Mouse (Mus musculus) embryonic facial prominence, embryonic 13.5 days (tissue): Measurements from ENCODE around the gene Adamts1. TPM values are rescaled to one million over a fixed set of nuclear protein-coding genes. Genes with fewer than 3 reads are reported as not detected.
A peak's percentile ranks its signal among the peaks of the same experiment; 100 is the strongest.

Source experiments
- ATAC-seq: fragments of 200-750 bp; cut with Nextera tagmentation; 2 replicates; pipeline ENCODE4 v1.8.0; 2017; ENCODE audit warnings: low read depth; ENCODE audit not compliant: insufficient number of reproducible peaks, insufficient read depth, low FRiP score, low TSS enrichment
- H3K27ac ChIP-seq: fragments of 300-500 bp; sonication (generic); 2 replicates; pipeline ENCODE4 v1.5.1; 2015; ENCODE audit warnings: moderate library complexity, mild to moderate bottlenecking, inconsistent platforms
- H3K27me3 ChIP-seq: fragments of 300-500 bp; sonication (generic); 2 replicates; pipeline ENCODE4 v1.6.1; 2015; ENCODE audit warnings: mild to moderate bottlenecking, inconsistent platforms
- H3K36me3 ChIP-seq: fragments of 300-500 bp; sonication (generic); 2 replicates; pipeline ENCODE4 v1.6.1; 2015; ENCODE audit warnings: mild to moderate bottlenecking, inconsistent platforms
- H3K4me1 ChIP-seq: fragments of 300-500 bp; sonication (generic); 2 replicates; pipeline ENCODE4 v1.6.1; 2015; ENCODE audit warnings: inconsistent platforms
- H3K4me2 ChIP-seq: fragments of 300-500 bp; sonication (generic); 2 replicates; pipeline ENCODE4 v1.6.1; 2015; ENCODE audit warnings: moderate library complexity, mild to moderate bottlenecking, inconsistent platforms
- H3K4me3 ChIP-seq: fragments of 300-500 bp; sonication (generic); 2 replicates; pipeline ENCODE4 v1.5.1; 2015; ENCODE audit warnings: mild to moderate bottlenecking, inconsistent platforms
- H3K9ac ChIP-seq: fragments of 300-500 bp; sonication (generic); 2 replicates; pipeline ENCODE4 v1.6.1; 2015; ENCODE audit warnings: mild to moderate bottlenecking, inconsistent platforms
- H3K9me3 ChIP-seq: fragments of 300-500 bp; sonication (generic); 2 replicates; pipeline ENCODE4 v1.6.1; 2016; ENCODE audit warnings: inconsistent platforms
- WGBS: fragments of 180-500 bp; shearing (Covaris S2); methylation state at CpG from one replicate; pipeline ENCODE4 v1.1.7; 2015; ENCODE audit warnings: mixed read lengths; 5-methylcytosine and 5-hydroxymethylcytosine counted together
- polyA plus RNA-seq: library from polyadenylated mRNA; unstranded; fragments of >200 nt; fragmentation: Nextera tagmentation; extraction: Ambion mirVana; gene quantifications from 2 replicates; pipeline ENCODE4 v1.2.1, GENCODE M21; 2015

The Adamts1 gene
- polyA plus RNA-seq, 1 experiment from 2014 or later: 32.0 TPM

DNA sequence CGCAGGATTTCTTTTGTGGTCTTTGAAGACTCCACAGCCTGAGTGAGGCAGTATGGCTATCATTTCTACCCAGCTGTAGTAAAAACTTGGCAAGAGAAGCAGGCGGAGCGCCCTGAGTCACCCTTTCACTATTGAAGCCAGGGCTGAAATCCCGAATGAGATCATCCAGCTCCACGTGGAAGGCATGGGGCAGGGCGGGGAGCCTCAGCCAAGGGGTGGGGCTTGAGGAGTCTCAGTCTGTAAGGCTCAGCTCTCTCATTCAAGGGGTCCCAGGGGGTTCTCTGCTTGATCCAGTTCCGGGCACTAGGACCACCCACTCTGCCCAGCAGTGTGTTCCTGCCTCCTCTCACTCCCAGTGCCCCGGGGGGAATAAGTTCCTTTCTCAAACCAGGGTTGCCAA lies 2.2 kb downstream of the Adamts1 start:
- Histone ChIP-seq H3K4me3 (peak overlapping the region; percentile 81), H3K4me1 (peaks cover 21% of the 10 kb centered on the region), H3K36me3 (peaks cover 40% of the 10 kb centered on the region), H3K9ac (peak overlapping the region; percentile 92), H3K9me3 (no peaks in the 10 kb centered on the region), H3K4me2 (peak overlapping the region; percentile 90), H3K27me3 (no peaks in the 10 kb centered on the region), H3K27ac (peak overlapping the region; percentile 94)
- 4% methylated on average over 8 of the region's 8 CpGs for whole genome bisulfite sequencing
- ATAC-seq: peak; percentile 82

DNA sequence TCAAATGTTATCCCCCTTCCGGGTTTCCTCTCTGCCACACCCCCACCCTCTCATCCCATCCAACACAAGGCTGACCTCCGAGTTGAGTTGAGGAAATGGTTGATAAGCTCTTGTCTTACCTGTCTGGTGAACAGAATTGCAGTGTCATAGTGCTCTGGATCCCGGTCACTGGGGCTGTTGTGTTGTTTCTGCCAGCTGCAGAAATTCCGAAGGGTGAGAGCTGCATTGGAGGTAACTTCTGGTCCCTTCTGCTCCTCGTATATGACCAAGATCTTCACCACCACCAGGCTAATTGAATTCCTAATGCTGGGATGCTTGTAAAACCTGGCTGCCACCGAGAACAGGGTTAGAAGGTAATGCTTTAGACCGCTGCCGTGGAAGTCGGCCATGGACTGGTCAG lies 2.9 kb downstream of the Adamts1 start:
- Histone ChIP-seq H3K36me3 (peaks cover 47% of the 10 kb centered on the region), H3K9ac (peak overlapping the region; percentile 38; the same call in 1 of the 2 replicates), H3K9me3 (no peaks in the 10 kb centered on the region)

DNA sequence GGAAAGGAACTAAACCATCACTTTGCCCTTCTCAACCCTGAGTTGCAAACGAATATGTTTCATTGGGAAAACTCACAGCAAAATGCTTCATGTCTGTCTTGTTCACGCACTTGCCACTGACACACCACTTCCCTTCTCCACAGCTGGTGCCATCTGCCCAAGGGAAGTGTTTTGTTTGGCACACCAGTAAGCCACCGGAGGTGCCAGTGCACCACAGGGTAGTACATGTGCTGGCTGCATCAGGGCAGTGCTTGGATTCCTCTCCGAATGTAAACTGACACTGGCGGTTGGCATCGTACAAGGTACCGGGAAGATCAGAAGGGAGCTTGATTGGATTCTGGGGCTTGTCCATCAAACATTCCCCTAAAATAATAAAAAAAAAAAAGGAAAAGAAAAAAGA lies 4.6 kb downstream of the Adamts1 start:
- H3K9ac ChIP-seq: no peak overlapping the region
- no peaks in the 10 kb centered on the region for H3K27me3 ChIP-seq
- WGBS: 91% methylated on average over 7 of the region's 7 CpGs
- no peak overlapping the region for H3K4me3 ChIP-seq
- no peaks in the 10 kb centered on the region for H3K9me3 ChIP-seq
- no peak overlapping the region for H3K27ac ChIP-seq
- H3K4me1 ChIP-seq: peaks cover 14% of the 10 kb centered on the region
- H3K36me3 ChIP-seq: peaks cover 54% of the 10 kb centered on the region
- no peak for ATAC-seq
- H3K4me2 ChIP-seq: 0 out of 2 replicates have a peak overlapping the region, but pooled peaks have one; percentile 5

More for the DNA sequence above, 2.9 kb downstream of the Adamts1 start:
- Histone ChIP-seq H3K4me1 (peaks cover 17% of the 10 kb centered on the region), H3K27ac (no peak overlapping the region), H3K27me3 (no peaks in the 10 kb centered on the region), H3K4me2 (peak overlapping the region; percentile 90), H3K4me3 (peak overlapping the region; percentile 81)
- no peak for ATAC-seq
- WGBS: 73% methylated on average over 9 of the region's 9 CpGs

DNA sequence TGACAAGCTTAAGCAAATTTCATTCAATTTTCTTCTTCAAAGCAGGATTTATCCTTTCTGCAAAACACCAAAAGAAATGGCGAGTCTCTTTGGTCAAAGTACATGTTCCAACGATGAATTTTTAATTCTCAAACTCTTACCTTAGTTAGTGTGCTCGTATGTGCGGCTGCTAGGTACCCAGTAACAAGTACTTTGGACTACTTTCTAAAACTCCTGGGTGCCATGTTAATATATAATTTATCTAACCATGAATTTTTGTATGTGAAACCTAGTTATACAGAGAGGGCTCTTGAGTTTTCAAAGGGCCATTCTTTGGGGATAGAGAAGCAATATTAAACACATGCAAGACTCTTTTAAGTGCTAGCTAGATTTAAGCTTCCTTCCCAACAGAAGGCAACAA lies 5.8 kb downstream of the Adamts1 start:
- no peak for ATAC-seq
- H3K9ac ChIP-seq: no peak overlapping the region
- H3K9me3 ChIP-seq: no peaks in the 10 kb centered on the region
- peaks cover 14% of the 10 kb centered on the region for H3K4me1 ChIP-seq
- H3K36me3 ChIP-seq: peaks cover 54% of the 10 kb centered on the region
- H3K4me2 ChIP-seq: no peak overlapping the region
- WGBS: 95% methylated on average over 4 of the region's 4 CpGs
- no peak overlapping the region for H3K4me3 ChIP-seq
- no peaks in the 10 kb centered on the region for H3K27me3 ChIP-seq
- H3K27ac ChIP-seq: no peak overlapping the region

DNA sequence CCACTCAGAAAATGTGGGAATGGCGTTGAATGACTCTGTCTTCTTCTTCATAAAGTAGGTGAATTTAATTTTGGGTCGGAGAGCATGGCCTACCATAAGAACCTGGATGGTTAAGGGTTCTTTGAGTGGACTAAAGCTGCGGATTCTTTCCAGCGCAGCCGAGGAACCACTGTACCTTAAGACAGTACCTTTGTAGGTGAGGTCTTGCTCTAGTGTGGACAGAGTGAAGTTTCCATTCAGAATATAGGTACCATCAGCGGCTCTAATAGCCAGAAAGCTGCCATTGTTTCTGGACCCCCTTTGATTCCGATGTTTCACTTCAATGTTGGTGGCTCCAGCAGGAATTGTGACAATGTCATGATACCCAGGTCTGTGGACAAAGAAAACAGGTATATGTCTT lies 7.2 kb downstream of the Adamts1 start:
- Histone ChIP-seq H3K9me3 (no peaks in the 10 kb centered on the region), H3K4me2 (no peak overlapping the region), H3K27ac (no peak overlapping the region), H3K27me3 (no peaks in the 10 kb centered on the region), H3K36me3 (peaks cover 54% of the 10 kb centered on the region), H3K4me3 (no peak overlapping the region), H3K4me1 (peaks cover 14% of the 10 kb centered on the region), H3K9ac (no peak overlapping the region)
- 94% methylated on average over 7 of the region's 7 CpGs for WGBS
- ATAC-seq: no peak

DNA sequence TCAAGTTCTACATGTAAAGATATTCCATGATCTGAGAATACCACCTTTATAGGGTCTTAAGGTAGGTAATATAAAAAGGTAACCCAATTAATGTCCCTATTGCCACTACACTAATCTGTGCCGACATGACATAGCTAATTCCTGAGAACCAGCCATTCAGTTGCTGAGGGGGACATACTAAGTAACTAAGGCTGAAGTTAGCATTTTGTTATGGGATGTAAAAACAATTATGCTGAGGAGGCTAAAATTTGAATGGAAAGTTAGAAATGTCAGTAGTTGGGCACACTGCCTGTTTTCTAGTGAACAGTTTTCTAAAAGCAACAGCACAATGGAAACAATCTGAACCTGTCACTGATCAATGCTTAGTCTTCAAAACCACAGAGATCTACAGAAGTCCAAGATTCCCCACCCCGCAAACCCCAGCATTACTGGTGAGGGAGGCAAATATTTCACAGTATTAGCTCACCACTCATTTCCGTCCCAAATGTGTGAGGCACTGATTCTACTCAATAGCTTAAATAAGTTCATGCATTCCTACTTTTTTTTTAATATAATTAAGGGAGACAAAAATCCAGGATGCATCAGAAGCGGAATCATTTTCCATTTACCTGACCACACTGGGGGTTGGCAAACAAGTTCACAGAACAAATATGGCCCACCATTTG lies 9.6 kb downstream of the Adamts1 start:
- Histone ChIP-seq H3K27ac (no peak overlapping the region), H3K4me3 (no peak overlapping the region), H3K4me1 (no peaks in the 10 kb centered on the region), H3K27me3 (no peaks in the 10 kb centered on the region), H3K9me3 (no peaks in the 10 kb centered on the region), H3K4me2 (no peak overlapping the region), H3K9ac (no peak overlapping the region), H3K36me3 (peaks cover 41% of the 10 kb centered on the region)
- WGBS: 81% methylated on average over 4 of the region's 4 CpGs
- no peak for ATAC-seq

DNA sequence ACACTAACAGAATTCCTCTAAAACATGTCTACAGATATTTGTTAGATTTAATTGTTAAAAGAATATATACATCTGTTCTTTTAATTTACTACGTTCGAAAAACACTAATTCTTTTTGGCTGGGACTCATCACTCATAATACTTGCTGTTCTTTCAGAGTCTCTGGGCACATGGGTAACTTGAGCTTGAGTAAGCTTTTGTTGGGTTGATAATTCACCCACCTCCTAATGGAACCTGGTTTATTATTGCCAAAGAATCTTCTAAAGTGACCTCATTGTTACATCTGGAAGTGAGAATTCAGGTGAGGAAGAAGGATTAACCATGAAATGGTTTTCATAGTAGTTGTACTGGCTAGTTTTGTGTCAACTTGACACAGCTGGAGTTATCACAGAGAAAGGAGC lies 21.8 kb downstream of the Adamts1 start:
- H3K9me3 ChIP-seq: no peaks in the 10 kb centered on the region
- no peaks in the 10 kb centered on the region for H3K36me3 ChIP-seq
- no peaks in the 10 kb centered on the region for H3K27me3 ChIP-seq
- 85% methylated on average over 2 of the region's 2 CpGs for WGBS
- no peak overlapping the region for H3K27ac ChIP-seq
- H3K4me3 ChIP-seq: no peak overlapping the region
- no peaks in the 10 kb centered on the region for H3K4me1 ChIP-seq
- no peak for ATAC-seq
- H3K4me2 ChIP-seq: no peak overlapping the region
- H3K9ac ChIP-seq: no peak overlapping the region

GRCm38 (mm10) chr16:85779775-85780174 lies 23.1 kb downstream of the Adamts1 start:
- H3K27me3 ChIP-seq: no peaks in the 10 kb centered on the region
- no peaks in the 10 kb centered on the region for H3K4me1 ChIP-seq
- ATAC-seq: no peak
- H3K4me3 ChIP-seq: no peak overlapping the region
- H3K27ac ChIP-seq: no peak overlapping the region
- no peak overlapping the region for H3K9ac ChIP-seq
- no peaks in the 10 kb centered on the region for H3K9me3 ChIP-seq
- no peak overlapping the region for H3K4me2 ChIP-seq
- H3K36me3 ChIP-seq: no peaks in the 10 kb centered on the region

DNA sequence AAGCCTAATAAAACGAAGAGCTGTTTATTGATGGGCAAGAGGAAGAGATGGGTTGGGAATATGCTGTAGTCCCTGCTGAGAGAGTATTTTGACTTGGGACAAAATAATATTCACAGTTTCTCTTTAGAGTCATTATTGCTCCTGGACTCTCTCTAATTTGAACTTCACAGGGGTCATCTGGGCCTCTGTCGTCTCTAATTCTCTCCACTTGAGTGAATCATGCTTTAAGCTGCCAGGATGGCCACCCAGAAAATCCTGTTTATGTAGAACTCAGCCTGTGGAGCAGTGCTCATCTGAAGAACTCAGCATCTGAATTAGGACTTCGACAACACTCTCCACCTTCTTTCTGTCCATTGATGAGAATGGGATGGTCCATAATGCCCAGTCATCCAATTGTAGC lies 30.6 kb downstream of the Adamts1 start:
- no peak overlapping the region for H3K9ac ChIP-seq

GRCm38 (mm10) chr16:85767341-85767740 lies 35.6 kb downstream of the Adamts1 start:
- H3K4me1 ChIP-seq: peaks cover 9% of the 10 kb centered on the region
- H3K4me2 ChIP-seq: no peak overlapping the region
- H3K27ac ChIP-seq: no peak overlapping the region
- H3K27me3 ChIP-seq: no peaks in the 10 kb centered on the region
- 49% methylated on average over 4 of the region's 4 CpGs for WGBS
- ATAC-seq: no peak
- H3K4me3 ChIP-seq: no peak overlapping the region
- H3K36me3 ChIP-seq: no peaks in the 10 kb centered on the region
- no peaks in the 10 kb centered on the region for H3K9me3 ChIP-seq
- no peak overlapping the region for H3K9ac ChIP-seq

More for the DNA sequence above, 30.6 kb downstream of the Adamts1 start:
- Histone ChIP-seq H3K4me3 (no peak overlapping the region), H3K27me3 (no peaks in the 10 kb centered on the region), H3K27ac (no peak overlapping the region), H3K4me2 (no peak overlapping the region), H3K4me1 (no peaks in the 10 kb centered on the region), H3K9me3 (no peaks in the 10 kb centered on the region), H3K36me3 (no peaks in the 10 kb centered on the region)
- 72% methylated on average over 3 of the region's 3 CpGs for WGBS
- no peak for ATAC-seq

- 20% methylated on average over 8 of the region's 8 CpGs for WGBS
- no peaks in the 10 kb centered on the region for H3K27me3 ChIP-seq
- H3K9ac ChIP-seq: no peak overlapping the region
- no peaks in the 10 kb centered on the region for H3K36me3 ChIP-seq
- ATAC-seq: no peak
- H3K27ac ChIP-seq: no peak overlapping the region
- H3K4me3 ChIP-seq: no peak overlapping the region
- H3K4me2 ChIP-seq: 0 out of 2 replicates have a peak overlapping the region, but pooled peaks have one; percentile 14
- peaks cover 15% of the 10 kb centered on the region for H3K4me1 ChIP-seq
- H3K9me3 ChIP-seq: no peaks in the 10 kb centered on the region
Measured at GRCm38 (mm10) chr16:85765697-85766096, 37.2 kb downstream of the Adamts1 start.

DNA sequence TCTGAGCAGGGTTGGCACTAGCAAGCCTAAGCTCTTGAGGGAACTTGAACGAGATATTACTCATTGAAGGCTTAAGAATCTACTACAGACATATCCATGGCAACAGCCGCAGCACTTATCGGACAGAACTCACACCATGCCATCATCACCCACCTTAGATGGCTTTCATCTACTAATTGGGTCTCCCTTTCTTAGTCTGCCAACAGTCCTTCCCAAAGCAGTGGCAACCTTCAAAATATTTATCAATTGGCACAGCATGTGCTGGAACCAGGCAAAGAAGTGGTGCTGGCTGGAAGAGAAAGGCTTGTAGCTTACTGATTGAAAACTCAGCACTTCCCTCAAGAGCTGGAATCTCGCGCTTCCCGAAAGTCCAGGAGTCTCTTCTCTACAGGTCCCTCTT lies 37.7 kb downstream of the Adamts1 start:
- no peak for ATAC-seq
- Histone ChIP-seq H3K27ac (no peak overlapping the region), H3K27me3 (no peaks in the 10 kb centered on the region), H3K4me2 (no peak overlapping the region), H3K4me1 (peaks cover 15% of the 10 kb centered on the region), H3K36me3 (no peaks in the 10 kb centered on the region), H3K9me3 (no peaks in the 10 kb centered on the region), H3K4me3 (no peak overlapping the region), H3K9ac (no peak overlapping the region)
- 79% methylated on average over 6 of the region's 6 CpGs for WGBS
